ENCODE assay signal across 24 mouse cellular contexts in genomic region chr11:86364709-86365452, GRCm38 (mm10).
"Had no signal": no experiment of that assay in that cellular context is flagged by ENCODE, and none has a peak within 500 bp of the region (broad histone marks: within the 10 kb centered on the region; RNA-seq: fewer than 3 reads in every experiment).

No protein-coding gene starts in this region.

- H3K4me3 ChIP-seq: gastrocnemius, adult 2 months; heart, adult 2 months; heart, embryonic 13.5 days; heart, embryonic 15.5 days; hindbrain, embryonic 13.5 days; hindbrain, embryonic 15.5 days; kidney, embryonic 15.5 days; limb, embryonic 13.5 days; limb, embryonic 15.5 days had no signal

- H3K27me3 ChIP-seq: heart, embryonic 15.5 days; hindbrain, embryonic 13.5 days; hindbrain, embryonic 15.5 days; kidney, embryonic 15.5 days; limb, embryonic 13.5 days; limb, embryonic 15.5 days had no signal

- H3K27ac ChIP-seq: gastrocnemius, adult 2 months; heart, adult 2 months; heart, embryonic 13.5 days; heart, embryonic 15.5 days; hindbrain, embryonic 13.5 days; hindbrain, embryonic 15.5 days; hindbrain, postnatal 0 days; kidney, embryonic 15.5 days; kidney, postnatal 0 days; limb, embryonic 13.5 days; limb, embryonic 15.5 days had no signal

- H3K36me3 ChIP-seq: heart, embryonic 13.5 days; heart, embryonic 15.5 days; hindbrain, embryonic 13.5 days; hindbrain, embryonic 15.5 days; kidney, embryonic 15.5 days; limb, embryonic 13.5 days; limb, embryonic 15.5 days had no signal

- DNase-seq: gastrocnemius, adult 2 months; gastrocnemius, postnatal 10 days; gastrocnemius, postnatal 25 days; heart, adult 2 months; heart, postnatal 4 days; kidney, adult 11 months; kidney, adult 2 months; kidney, adult 9 months; kidney, postnatal 14 days; kidney, postnatal 36 days; layer of hippocampus, adult 9-11 months; layer of hippocampus, postnatal 36 days; left cerebral cortex, postnatal 4 days had no signal

- ATAC-seq: hindbrain, postnatal 0 days; intestine, embryonic 16.5 days had no signal

- H3K4me1 ChIP-seq: heart, embryonic 13.5 days; heart, embryonic 15.5 days; hindbrain, embryonic 13.5 days; hindbrain, embryonic 15.5 days; limb, embryonic 13.5 days; limb, embryonic 15.5 days had no signal

- H3K9ac ChIP-seq: heart, embryonic 13.5 days; heart, embryonic 15.5 days; hindbrain, embryonic 13.5 days; hindbrain, embryonic 15.5 days; kidney, embryonic 15.5 days; limb, embryonic 13.5 days; limb, embryonic 15.5 days had no signal

- H3K9me3 ChIP-seq: heart, embryonic 13.5 days; heart, embryonic 15.5 days; hindbrain, embryonic 13.5 days; hindbrain, embryonic 15.5 days; kidney, embryonic 15.5 days; limb, embryonic 13.5 days; limb, embryonic 15.5 days had no signal

- H3K4me2 ChIP-seq: heart, embryonic 11.5 days; heart, embryonic 13.5 days; heart, embryonic 15.5 days; hindbrain, embryonic 13.5 days; hindbrain, embryonic 15.5 days; kidney, embryonic 15.5 days; limb, embryonic 13.5 days; limb, embryonic 15.5 days had no signal
